Mouse (Mus musculus) heart, postnatal 0 days (tissue): Measurements from ENCODE around the gene Gamt. TPM values are rescaled to one million over a fixed set of nuclear protein-coding genes. Genes with fewer than 3 reads are reported as not detected.

Source experiments
- ATAC-seq: fragments of 200-750 bp; cut with Nextera tagmentation; 2 replicates; pipeline ENCODE4 v1.8.0; 2017; ENCODE audit warnings: low read depth, moderate number of reproducible peaks, moderate library complexity; ENCODE audit not compliant: insufficient read depth
- DNase-seq: peaks from one replicate; pipeline ENCODE4 v3.0.0-alpha.2; 2016; ENCODE audit warnings: low spot score
- H3K27ac ChIP-seq: fragments of 300-500 bp; sonication (generic); 2 replicates; pipeline ENCODE4 v1.5.1; 2014; ENCODE audit warnings: low read depth, mild to moderate bottlenecking
- H3K27me3 ChIP-seq: fragments of 300-500 bp; sonication (generic); 2 replicates; pipeline ENCODE4 v1.6.1; 2014; ENCODE audit warnings: low read length, mixed read lengths; ENCODE audit not compliant: control insufficient read depth, insufficient read depth
- H3K36me3 ChIP-seq: fragments of 300-500 bp; sonication (generic); replicated peaks from 2 replicates; pipeline ENCODE4 v1.6.1; 2014; ENCODE audit warnings: low read length, mixed read lengths; ENCODE audit not compliant: control insufficient read depth, insufficient read depth
- H3K4me1 ChIP-seq: fragments of 300-500 bp; sonication (generic); 2 replicates; pipeline ENCODE4 v1.6.1; 2014; ENCODE audit warnings: antibody characterized with exemption; ENCODE audit not compliant: control insufficient read depth, insufficient read depth
- H3K4me2 ChIP-seq: fragments of 300-500 bp; sonication (generic); 2 replicates; pipeline ENCODE4 v1.6.1; 2014; ENCODE audit warnings: low read depth, mild to moderate bottlenecking, low read length, moderate library complexity
- H3K4me3 ChIP-seq: fragments of 300-500 bp; sonication (generic); 2 replicates; pipeline ENCODE4 v1.5.1; 2014; ENCODE audit warnings: low read depth, low read length
- H3K9ac ChIP-seq: fragments of 300-500 bp; sonication (generic); replicated peaks from 2 replicates; pipeline ENCODE4 v1.6.1; 2014; ENCODE audit warnings: low read depth, low read length, mixed read lengths
- H3K9me3 ChIP-seq: fragments of 300-500 bp; sonication (generic); replicated peaks from 2 replicates; pipeline ENCODE4 v1.6.1; 2016; ENCODE audit warnings: low read length; ENCODE audit not compliant: control insufficient read depth
- CTCF ChIP-seq: IDR thresholded peaks from 2 replicates; pipeline ENCODE4 v1.5.1; 2016; ENCODE audit warnings: antibody characterized with exemption, control low read depth, low read depth
- EP300 ChIP-seq: IDR thresholded peaks from 2 replicates; pipeline ENCODE4 v1.6.1; 2016; ENCODE audit warnings: antibody characterized with exemption, low read depth
- WGBS: fragments of 180-500 bp; shearing (Covaris S2); extraction: QIAGEN DNeasy Blood & Tissue Kit; methylation state at CpG from one replicate; pipeline ENCODE4 v1.1.7; 2014; 5-methylcytosine and 5-hydroxymethylcytosine counted together
- polyA plus RNA-seq: library from polyadenylated mRNA; unstranded; fragments of >200 nt; fragmentation: Nextera tagmentation; extraction: Ambion mirVana; gene quantifications from 2 replicates; pipeline ENCODE4 v1.2.1, GENCODE M21; 2015
- total RNA-seq: library from RNA; depleted of rRNA; stranded (reverse); fragments of >200 nt; gene quantifications from 2 replicates; pipeline ENCODE4 v1.2.3, GENCODE M21; 2014; ENCODE audit warnings: low replicate concordance

Gene Gamt
- total and polyA plus RNA-seq, 2 experiments from 2014 or later = 22.8 to 27.7 TPM

DNA sequence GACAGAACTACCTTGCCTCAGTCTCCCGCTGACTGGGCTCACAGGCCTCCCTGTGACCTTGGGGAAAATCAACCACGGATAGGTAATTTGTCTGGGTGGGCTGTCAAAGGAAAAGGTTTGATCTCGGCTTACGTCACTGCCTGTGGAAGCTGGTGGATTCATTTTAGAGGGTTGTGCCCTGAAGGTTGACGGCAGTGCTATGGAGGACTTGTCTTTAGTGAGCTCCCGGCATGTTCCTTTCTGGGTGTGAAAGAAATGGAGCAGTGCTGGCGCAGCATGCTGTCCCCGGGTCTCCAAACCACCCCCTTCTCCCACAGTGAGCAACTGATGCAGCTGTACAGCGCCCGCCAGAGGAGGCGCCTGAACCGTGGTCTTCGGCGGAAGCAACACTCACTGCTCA is 32.5 kb upstream of the Gamt start:
- no peak for TF ChIP-seq CTCF
- TF ChIP-seq EP300 = no peak
- H3K4me3 ChIP-seq = peak overlapping the region; percentile 80
- 24% methylated on average over 14 of the region's 14 CpGs for WGBS

DNA sequence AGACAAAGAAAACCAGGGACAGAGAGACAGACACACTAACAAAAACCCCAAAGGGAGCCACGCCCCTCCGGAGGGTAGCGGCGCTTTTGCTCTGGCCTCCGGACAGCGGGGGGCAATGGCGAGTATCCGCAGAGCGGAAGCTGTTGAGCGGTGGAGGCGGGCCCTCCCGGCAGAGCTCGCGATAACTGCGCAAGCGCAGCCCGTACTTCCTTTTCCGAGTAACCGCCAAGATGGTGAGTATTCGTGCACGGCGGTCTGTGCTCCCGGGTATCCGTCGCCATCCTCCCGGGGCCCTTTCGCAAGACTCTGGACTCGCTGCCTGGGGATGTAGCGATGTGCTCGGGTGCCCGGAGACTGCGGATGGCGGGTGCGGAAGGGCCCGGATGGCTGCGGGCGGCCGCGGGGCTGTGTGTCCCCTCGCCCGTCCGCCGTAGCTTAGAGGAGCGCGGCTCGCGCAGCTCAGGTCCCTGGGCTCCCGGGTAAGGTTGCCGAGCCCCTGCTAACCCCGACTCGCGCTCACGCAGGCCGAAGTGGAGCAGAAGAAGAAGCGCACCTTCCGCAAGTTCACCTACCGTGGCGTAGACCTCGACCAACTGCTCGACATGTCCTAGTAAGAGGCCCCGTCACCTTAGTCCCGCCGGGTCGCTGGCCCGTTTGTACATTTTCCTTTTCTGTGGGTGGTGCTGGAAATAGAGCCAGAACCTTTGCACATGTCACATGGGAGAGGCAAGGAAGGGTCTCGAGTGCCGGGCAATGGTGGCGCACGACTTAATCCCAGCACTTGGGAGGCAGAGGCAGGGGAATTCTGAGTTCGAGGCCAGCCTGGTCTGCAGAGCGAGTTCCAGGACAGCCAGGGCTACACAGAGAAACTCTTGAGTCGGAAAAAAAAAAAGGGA is 31.7 kb upstream of the Gamt start, which contains the start of gene Rps15:
Gene Rps15, plus strand, starts transcription at position 203 of the 896 bp plus-strand sequence.
- Histone ChIP-seq H3K9ac (peak within 1 kb of the TSS; percentile 94), H3K4me1 (0 out of 2 replicates have a peak, but pooled peaks cover 4% of the 10 kb centered on the region), H3K27me3 (0 out of 2 replicates have a peak, but pooled peaks cover 2% of the 10 kb centered on the region), H3K4me2 (peak within 1 kb of the TSS; percentile 71), H3K9me3 (no peaks in the 10 kb centered on the region), H3K4me3 (peak within 1 kb of the TSS; percentile 80), H3K36me3 (peaks cover 22% of the 10 kb centered on the region), H3K27ac (peak within 1 kb of the TSS; percentile 88)
- peak; percentile 97 for DNase-seq
- TF ChIP-seq CTCF (peak; percentile 66), EP300 (0 out of 2 replicates have a peak, but pooled peaks have one; percentile 43)
- ATAC-seq = peak; percentile 92
- WGBS = under 1% methylated on average over 72 of the region's 72 CpGs

More for the DNA sequence above, 32.5 kb upstream of the Gamt start:
- Histone ChIP-seq H3K4me2 (peak overlapping the region; percentile 71), H3K4me1 (0 out of 2 replicates have a peak, but pooled peaks cover 4% of the 10 kb centered on the region), H3K9me3 (no peaks in the 10 kb centered on the region), H3K27me3 (peaks cover 8% of the 10 kb centered on the region), H3K9ac (peak overlapping the region; percentile 94), H3K36me3 (peaks cover 14% of the 10 kb centered on the region), H3K27ac (peak overlapping the region; percentile 88)
- no peak for DNase-seq
- ATAC-seq = no peak

DNA sequence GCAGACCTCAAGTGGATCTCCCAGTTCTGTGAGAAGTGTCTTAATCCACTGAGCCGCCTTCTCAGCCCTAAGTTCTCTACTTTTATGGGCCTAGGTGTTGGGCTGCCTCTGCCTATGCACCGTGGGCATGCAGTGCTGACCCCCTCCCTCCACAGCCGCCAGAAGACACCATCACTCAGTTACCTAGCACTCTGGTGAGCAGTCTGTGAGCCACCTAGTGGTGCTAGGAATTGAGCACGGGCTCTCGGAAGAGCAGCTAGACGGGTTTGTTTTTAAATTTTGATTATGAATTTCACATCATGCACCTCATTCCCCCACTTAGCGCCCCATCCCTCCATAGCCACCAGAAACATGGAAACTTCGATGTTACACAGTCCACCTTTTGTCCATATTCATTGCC is 27.8 kb upstream of the Gamt start:
- no peak overlapping the region for H3K4me2 ChIP-seq
- H3K27me3 ChIP-seq = no peaks in the 10 kb centered on the region
- WGBS = 62% methylated on average over 8 of the region's 8 CpGs
- DNase-seq (no peak), ATAC-seq (no peak)
- H3K4me3 ChIP-seq = no peak overlapping the region
- H3K9me3 ChIP-seq = no peaks in the 10 kb centered on the region
- no peak overlapping the region for H3K27ac ChIP-seq
- H3K36me3 ChIP-seq = peaks cover 46% of the 10 kb centered on the region
- H3K9ac ChIP-seq = no peak overlapping the region
- no peak for TF ChIP-seq CTCF
- no peak for TF ChIP-seq EP300
- no peaks in the 10 kb centered on the region for H3K4me1 ChIP-seq

DNA sequence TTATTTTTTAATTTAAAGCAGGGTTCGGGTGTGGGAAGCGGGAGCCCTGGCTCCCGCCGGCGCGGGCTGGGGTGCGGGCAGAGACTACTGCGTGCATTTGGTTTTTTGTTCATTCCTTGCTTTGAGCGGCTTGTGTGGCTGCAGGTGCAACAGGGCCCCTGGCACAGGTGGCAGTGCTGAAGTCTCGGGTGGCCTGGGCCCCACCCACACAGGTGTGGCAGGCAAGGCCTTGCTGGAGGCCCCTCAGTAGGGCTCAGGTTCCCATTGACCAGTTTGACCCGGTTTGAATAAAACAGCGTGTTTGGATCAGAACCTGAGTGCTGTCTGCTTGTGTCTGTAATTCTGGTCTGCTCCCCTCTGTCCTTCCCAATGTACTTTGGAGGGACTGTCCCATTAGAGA is 27.3 kb upstream of the Gamt start:
- Histone ChIP-seq H3K4me1 (no peaks in the 10 kb centered on the region), H3K9ac (no peak overlapping the region), H3K27ac (no peak overlapping the region), H3K4me3 (no peak overlapping the region), H3K36me3 (peaks cover 50% of the 10 kb centered on the region), H3K9me3 (no peaks in the 10 kb centered on the region), H3K4me2 (no peak overlapping the region), H3K27me3 (no peaks in the 10 kb centered on the region)
- ATAC-seq (no peak), DNase-seq (no peak)
- 95% methylated on average over 12 of the region's 12 CpGs for WGBS
- TF ChIP-seq EP300 (no peak), CTCF (no peak)

DNA sequence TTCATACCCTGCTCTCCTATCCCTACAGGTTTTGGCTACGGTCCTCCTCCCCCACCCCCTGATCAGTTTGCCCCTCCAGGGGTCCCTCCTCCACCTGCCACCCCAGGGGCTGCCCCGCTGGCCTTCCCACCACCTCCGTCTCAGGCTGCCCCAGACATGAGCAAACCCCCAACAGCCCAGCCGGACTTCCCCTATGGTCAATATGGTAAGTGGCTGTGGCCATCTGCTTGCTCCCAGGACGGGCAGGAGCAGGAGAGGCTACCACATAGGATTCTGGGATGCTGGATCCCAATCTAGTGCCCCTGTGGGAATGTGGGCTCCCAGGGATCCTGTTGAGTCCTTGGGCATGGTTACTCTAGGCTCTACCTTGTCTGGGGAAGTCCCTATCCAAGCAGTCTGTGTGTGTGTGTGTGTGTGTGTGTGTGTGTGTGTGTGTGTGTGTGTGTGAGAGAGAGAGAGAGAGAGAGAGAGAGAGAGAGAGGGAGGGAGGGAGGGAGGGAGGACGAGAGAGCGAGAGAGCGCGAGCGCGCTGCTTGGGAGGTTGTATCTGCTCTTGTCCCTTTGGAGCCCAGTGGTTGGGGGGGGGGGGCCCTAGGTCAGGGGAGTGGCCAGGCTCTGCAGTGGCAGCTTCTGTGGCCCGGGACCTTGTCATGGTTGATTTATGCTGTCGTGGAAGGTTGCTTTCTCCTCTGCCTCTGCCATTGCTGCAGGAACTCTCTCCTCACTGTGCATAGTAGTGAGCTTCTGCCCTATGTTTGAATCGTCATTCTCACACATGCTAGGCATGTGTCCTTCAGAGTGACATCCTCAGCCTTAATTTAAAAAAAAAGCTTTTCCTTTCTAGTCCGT is 24.6 kb upstream of the Gamt start:
- H3K27ac ChIP-seq = no peak overlapping the region
- no peaks in the 10 kb centered on the region for H3K27me3 ChIP-seq
- TF ChIP-seq EP300 (no peak), CTCF (no peak)
- H3K9me3 ChIP-seq = no peaks in the 10 kb centered on the region
- DNase-seq (no peak), ATAC-seq (no peak)
- peaks cover 16% of the 10 kb centered on the region for H3K4me1 ChIP-seq
- 76% methylated on average over 15 of the region's 15 CpGs for WGBS
- no peak overlapping the region for H3K4me2 ChIP-seq
- no peak overlapping the region for H3K4me3 ChIP-seq
- peaks cover 59% of the 10 kb centered on the region for H3K36me3 ChIP-seq
- no peak overlapping the region for H3K9ac ChIP-seq
